Mouse (Mus musculus) embryonic fibroblast, embryonic 13.5 days (primary cell): ENCODE results near the gene Eps15l1. TPM values are rescaled to one million over a fixed set of nuclear protein-coding genes. Genes with fewer than 3 reads are reported as not detected.

ENCODE experiments used
- H3K27ac ChIP-seq: 2 replicates; pipeline ENCODE4 v1.5.1; 2012; ENCODE audit warnings: low read length, control low read depth, inconsistent platforms; ENCODE audit not compliant: insufficient read depth
- H3K4me1 ChIP-seq: 2 replicates; pipeline ENCODE4 v1.6.1; 2011; ENCODE audit warnings: low read length; ENCODE audit not compliant: control insufficient read depth, insufficient read depth
- H3K4me3 ChIP-seq: 2 replicates; pipeline ENCODE4 v1.5.1; 2011; ENCODE audit warnings: mild to moderate bottlenecking, control low read depth, low read length; ENCODE audit not compliant: insufficient read depth
- CTCF ChIP-seq: IDR thresholded peaks from 2 replicates; pipeline ENCODE4 v1.5.1; 2011; ENCODE audit warnings: mild to moderate bottlenecking, control low read depth, low read length, moderate library complexity, borderline replicate concordance; ENCODE audit not compliant: insufficient read depth
- POLR2A ChIP-seq: IDR thresholded peaks from 2 replicates; pipeline ENCODE4 v1.6.1; 2011; ENCODE audit warnings: low read depth, mild to moderate bottlenecking, control low read depth, low read length, moderate library complexity
- polyA plus RNA-seq: library from polyadenylated mRNA; stranded (reverse); fragments of >200 nt; gene quantifications from 2 replicates; pipeline ENCODE4 v1.2.4, GENCODE M21; 2011; ENCODE audit warnings: low read depth; ENCODE audit not compliant: missing spikeins, insufficient read length

Eps15l1 gene
- polyA plus RNA-seq, 1 experiment, result 65.0 TPM

DNA sequence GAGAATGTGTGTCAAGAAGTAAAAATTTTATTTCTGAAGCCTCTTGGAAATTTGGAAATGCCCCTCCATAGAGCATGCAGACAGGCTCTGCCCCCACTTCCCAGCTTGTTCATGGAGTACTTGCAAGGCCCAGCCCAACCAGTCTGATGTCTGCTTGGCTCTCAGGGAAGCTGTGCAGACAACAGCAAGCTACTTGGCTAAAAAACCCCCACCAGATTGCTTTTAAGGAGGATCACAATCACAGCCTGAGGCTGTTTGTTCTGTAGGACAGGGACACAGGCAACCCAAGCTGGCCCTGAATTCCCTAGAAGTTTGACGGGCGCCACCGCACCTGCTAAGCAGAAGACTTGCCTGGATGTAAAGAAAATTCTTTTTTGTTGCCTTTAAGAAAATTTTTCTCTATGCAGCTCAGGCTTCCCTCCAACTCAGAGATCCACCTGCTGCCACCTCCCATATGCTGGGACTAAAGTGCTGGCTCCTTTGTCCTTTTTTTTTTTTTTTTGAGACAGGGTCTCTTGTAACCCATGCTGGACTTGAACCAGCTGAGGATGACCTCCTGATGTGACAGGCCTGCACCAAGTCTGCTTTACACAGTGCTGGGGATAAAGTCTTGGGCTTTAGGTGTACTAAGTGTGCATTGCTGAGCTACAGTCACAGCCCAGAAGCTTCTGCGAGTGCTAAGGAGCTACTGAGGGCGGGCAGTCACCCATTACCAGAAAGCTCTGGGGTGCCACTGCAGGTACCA, 78.5 kb downstream of the Eps15l1 start:
- Histone ChIP-seq H3K4me1 (no peaks in the 10 kb centered on the region), H3K27ac (no peak overlapping the region), H3K4me3 (no peak overlapping the region)
- TF ChIP-seq CTCF (no peak), POLR2A (no peak)

DNA sequence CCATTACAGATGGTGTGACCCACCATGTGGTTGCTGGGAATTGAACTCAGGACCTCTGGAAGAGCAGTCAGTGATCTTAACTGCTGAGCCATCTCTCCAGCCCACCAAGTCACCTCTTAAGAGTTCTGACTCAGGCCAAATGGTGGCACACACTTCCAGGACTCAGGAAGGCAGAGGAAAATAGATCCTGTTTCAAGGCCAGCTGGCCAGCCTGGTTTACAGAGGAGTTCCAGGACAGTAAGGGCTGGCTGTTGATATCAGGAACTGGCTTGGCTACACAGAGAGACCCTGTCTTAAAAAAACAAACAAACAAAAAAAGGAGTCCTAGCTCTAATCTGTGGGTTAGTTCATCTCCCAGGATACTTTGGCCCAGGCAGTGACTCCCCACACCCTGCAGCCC, 84.2 kb downstream of the Eps15l1 start:
- Histone ChIP-seq H3K4me3 (no peak overlapping the region), H3K27ac (no peak overlapping the region), H3K4me1 (no peaks in the 10 kb centered on the region)
- no peak for TF ChIP-seq POLR2A
- TF ChIP-seq CTCF, result no peak

DNA sequence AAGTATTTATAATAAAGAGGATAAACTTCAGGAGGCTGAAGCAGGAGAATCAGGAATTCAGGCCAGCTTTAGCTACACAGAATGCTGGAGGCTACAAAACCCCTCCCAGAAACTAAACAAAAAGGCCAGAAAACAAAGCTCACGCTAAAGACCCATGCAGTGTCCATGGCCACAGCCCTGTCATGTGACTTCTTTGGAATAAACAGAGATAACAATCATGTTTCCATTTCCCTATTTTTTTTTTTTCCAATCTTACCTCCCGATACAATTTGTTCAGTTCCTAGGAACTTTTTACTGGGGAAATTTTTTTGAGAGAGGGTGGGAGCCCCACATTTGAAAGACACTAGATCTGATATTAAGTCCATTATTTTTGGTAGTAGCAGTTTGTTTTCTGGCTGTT, 85.0 kb downstream of the Eps15l1 start:
- Histone ChIP-seq H3K4me1 (no peaks in the 10 kb centered on the region), H3K27ac (no peak overlapping the region), H3K4me3 (no peak overlapping the region)
- TF ChIP-seq POLR2A (no peak), CTCF (no peak)

DNA sequence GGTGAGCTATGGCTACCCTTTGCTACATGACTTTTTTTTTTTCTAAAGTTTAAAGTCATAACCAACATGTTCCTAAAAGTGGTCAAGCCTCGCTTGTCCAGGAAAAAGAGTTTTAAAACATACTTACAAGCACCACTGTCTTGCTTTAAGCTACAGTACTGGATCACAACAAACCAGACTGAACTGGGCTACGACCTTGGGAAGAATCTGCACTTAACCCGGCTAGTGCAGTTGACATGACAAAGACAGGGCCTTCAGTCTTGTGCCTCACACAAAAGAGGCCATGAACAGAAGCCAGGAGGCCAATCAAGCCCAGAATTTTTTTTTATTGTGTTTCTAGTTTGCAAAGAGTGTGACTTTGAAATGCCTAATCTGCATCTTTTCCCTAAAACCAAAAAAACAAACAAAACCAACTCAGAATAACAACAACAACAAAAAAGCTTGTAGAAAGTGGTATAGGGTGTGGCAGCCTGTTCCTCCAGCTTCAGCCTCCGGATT, 87.1 kb downstream of the Eps15l1 start:
- no peak overlapping the region for H3K27ac ChIP-seq
- H3K4me3 ChIP-seq, result no peak overlapping the region
- TF ChIP-seq POLR2A (no peak), CTCF (no peak)
- peaks cover 3% of the 10 kb centered on the region; the same call in 1 of the 2 replicates for H3K4me1 ChIP-seq

DNA sequence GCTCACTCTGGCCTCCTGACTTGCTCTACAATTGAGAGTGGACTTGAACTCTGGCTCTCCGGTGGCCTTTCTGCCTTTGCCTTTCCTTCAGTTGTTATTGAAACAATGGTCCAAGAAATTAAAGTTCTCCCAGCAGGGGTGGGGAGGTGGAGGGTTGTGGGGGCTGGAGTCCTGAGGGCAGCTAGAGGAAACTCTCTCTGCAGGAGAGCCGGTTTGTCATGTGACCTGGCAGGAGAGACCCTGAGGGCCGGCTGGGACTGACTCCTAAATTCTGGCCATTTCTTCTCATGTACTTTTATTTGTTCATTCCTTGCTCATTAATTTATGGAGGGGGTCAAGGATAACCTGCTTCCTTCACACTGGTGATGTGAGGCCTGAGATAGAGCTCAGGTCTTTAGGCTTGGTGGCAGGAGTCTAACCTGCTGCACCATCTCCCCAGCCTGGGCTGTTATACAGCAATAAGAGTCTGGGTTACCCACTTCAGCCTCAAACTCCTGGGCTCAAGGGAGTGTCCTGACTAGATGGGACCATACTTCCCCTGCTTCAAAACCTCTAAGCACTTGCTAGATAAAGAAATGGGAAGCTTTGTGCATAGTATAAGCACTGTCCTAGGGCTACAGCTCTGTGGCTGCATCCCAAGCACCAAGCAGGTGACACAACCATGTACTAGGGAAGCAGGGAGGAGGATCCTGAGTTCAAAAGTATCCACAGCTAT, 87.7 kb downstream of the Eps15l1 start:
- no peak overlapping the region for H3K27ac ChIP-seq

DNA sequence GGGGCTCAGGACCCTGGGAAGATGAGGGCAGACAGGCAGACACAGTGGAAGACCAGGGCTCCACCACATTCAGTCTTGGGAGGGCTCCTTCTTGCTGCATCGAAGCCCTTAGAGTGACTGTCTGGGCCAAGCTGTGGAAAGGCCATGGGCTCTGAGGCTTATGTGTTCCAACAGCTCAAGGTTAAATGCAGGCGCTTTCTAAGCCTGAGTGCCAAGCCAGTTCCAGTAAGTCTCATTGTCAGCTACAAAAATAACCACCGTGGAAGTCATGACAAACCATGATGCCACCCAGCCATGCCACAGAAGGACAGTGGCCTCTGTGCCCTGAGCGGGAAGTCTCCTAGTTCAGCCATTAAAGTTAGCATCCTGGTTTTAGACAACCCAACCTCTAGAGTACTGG, 89.6 kb downstream of the Eps15l1 start:
- H3K4me3 ChIP-seq, result no peak overlapping the region
- H3K27ac ChIP-seq, result no peak overlapping the region
- H3K4me1 ChIP-seq, result peaks cover 3% of the 10 kb centered on the region; the same call in 1 of the 2 replicates
- TF ChIP-seq POLR2A, result no peak
- TF ChIP-seq CTCF, result no peak

More for the DNA sequence above, 87.7 kb downstream of the Eps15l1 start:
- TF ChIP-seq POLR2A (no peak), CTCF (no peak)
- Histone ChIP-seq H3K4me3 (no peak overlapping the region), H3K4me1 (peaks cover 3% of the 10 kb centered on the region; the same call in 1 of the 2 replicates)

DNA sequence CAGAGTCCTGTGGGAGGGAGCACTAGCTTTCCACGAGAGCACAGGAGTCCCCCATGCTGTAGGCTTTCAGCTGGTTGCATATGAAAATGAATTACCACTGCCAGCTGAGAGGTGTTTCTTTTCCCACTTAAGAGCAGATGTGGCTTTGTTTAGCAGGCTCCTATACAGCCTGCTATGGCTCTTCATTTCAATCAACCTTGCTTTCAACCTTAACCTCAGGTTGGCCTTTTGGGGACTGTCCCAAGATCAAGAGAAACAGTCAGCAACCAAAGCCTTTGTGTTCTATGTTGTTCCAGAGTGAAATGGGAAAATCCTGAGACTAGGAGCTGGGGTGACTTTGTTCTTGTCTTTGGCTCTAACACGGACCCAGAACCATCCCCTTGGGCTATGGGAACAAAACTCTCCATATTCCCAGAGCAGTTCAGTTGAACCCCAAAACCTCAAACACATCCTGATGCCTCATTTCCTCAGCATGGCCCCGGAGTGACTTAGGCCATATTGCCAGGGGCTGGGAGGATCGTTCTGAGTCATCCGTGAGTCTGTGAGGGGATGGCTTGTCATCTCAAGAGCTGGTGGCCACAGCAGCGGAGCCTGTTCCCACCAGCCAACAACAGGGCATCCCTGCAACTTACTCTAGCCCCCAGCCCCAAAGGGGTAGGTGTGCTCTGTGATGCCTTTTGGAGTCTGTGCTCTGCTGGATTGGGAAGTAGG, 90.3 kb downstream of the Eps15l1 start:
- Histone ChIP-seq H3K4me1 (peaks cover 3% of the 10 kb centered on the region; the same call in 1 of the 2 replicates), H3K27ac (no peak overlapping the region), H3K4me3 (no peak overlapping the region)
- no peak for TF ChIP-seq CTCF
- no peak for TF ChIP-seq POLR2A

DNA sequence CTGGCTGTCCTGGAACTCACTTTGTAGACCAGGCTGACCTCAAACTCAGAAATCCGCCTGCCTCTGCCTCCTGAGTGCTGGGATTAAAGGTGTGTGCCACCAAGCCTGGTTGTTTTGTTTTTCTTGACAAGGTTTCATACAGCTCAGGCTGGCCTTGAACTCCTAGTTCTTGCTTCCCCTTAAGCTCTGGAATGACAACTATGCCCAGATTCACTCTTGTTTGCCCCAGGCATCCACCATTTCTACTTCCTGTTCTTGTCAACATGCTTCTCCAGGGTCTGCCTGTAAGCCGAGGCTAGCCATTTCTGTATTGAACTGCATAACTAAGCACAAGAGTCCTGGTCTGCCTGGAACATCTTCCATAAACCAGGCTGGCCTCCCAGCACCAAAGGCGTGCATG, 92.1 kb downstream of the Eps15l1 start:
- TF ChIP-seq POLR2A (no peak), CTCF (no peak)

DNA sequence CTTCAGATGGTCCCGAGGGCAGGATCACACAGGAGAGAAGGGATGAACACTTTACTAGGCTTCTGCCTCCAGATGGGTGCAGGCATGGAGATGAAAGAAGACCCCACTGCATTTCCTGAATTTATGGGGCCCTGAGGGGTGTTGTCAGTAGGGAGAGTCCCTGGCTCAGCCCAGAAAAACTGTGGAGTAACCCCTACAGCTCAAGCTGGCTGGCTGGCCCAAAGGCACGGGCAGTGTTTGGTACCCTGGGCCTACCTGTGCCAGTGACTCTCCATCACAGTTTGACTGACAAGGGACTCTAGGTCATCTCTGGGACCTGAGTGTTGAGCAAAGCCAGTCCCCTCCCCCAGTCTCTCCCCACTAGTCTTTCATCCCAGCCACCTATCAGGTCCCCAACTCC, 96.6 kb downstream of the Eps15l1 start:
- H3K4me1 ChIP-seq, result peaks cover 2% of the 10 kb centered on the region; the same call in 1 of the 2 replicates
- no peak overlapping the region for H3K27ac ChIP-seq
- TF ChIP-seq CTCF, result no peak
- no peak for TF ChIP-seq POLR2A
- no peak overlapping the region for H3K4me3 ChIP-seq

More for the DNA sequence above, 92.1 kb downstream of the Eps15l1 start:
- H3K4me3 ChIP-seq, result no peak overlapping the region
- H3K27ac ChIP-seq, result no peak overlapping the region
- H3K4me1 ChIP-seq, result peaks cover 3% of the 10 kb centered on the region; the same call in 1 of the 2 replicates
